Comparison of ENCODE assay signal across 15 mouse cellular contexts in the genomic region with DNA sequence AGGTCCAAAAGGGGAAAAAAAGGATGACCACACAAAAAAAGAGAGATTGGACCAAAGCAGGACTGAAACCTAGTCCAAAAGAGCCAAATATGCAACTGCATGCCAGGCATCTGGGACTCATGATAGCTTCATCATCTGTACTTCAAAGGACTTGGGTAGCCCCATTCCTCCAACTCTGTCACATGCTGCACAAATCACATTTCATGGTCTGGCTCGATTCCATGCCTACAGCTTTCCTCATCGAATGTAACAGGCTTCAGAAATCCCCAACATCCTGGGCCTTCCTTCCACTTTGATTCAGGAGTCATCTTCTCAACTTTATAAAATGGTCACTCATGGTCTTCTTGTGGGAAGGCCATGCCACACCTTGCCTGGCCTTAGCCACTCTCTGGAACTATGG.
"Had no signal": no experiment of that assay in that cellular context is flagged by ENCODE, and none has a peak within 500 bp of the region (broad histone marks: within the 10 kb centered on the region; RNA-seq: fewer than 3 reads in every experiment).

No protein-coding gene starts in this region.

- H3K4me1 ChIP-seq: neural tube, embryonic 15.5 days; stomach, embryonic 15.5 days had no signal

- H3K36me3 ChIP-seq: neural tube, embryonic 15.5 days; stomach, embryonic 15.5 days had no signal

- H3K9me3 ChIP-seq: neural tube, embryonic 15.5 days; stomach, embryonic 15.5 days had no signal

- H3K4me2 ChIP-seq: neural tube, embryonic 15.5 days; stomach, embryonic 15.5 days had no signal

- H3K27me3 ChIP-seq: neural tube, embryonic 15.5 days; stomach, embryonic 15.5 days had no signal

- H3K4me3 ChIP-seq: neural tube, embryonic 15.5 days; stomach, embryonic 15.5 days had no signal

- H3K9ac ChIP-seq: neural tube, embryonic 15.5 days; stomach, embryonic 15.5 days had no signal

- H3K27ac ChIP-seq: neural tube, embryonic 15.5 days; stomach, embryonic 15.5 days; stomach, postnatal 0 days had no signal

- DNase-seq: retina, postnatal 1 day; right cerebral cortex, adult 18-20 months; right cerebral cortex, postnatal 14 days; right cerebral cortex, postnatal 25 days; right cerebral cortex, postnatal 4 days; spleen, adult 18-20 months; thymus, adult 18-20 months; thymus, adult 2 months; thymus, postnatal 14 days; thymus, postnatal 25 days; thymus, postnatal 36 days; thymus, postnatal 4 days had no signal
